Comparison of ENCODE assay signal across 35 mouse cellular contexts in the genomic region with DNA sequence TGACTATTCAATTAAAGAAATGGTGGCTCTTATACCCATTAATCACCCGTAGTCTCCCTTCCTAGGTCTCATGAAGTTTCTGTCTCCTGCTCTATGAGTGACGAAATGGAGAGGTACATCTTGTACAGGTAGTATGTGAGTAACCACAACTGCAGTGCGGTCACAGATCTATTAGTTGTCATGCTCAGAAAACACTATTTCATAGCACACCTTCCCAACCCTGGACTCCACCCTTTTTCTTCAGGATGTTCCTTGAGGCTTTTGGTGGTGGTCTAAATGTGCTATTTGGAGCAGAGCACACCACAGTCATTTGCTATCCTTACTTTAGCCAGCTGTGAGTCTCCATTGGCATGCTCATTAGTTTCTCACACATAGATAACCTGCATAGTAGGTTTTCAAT. TPM values are rescaled to one million over a fixed set of nuclear protein-coding genes. Genes with fewer than 3 reads are reported as not detected.
"Had no signal": no experiment of that assay in that cellular context is flagged by ENCODE, and none has a peak within 500 bp of the region (broad histone marks: within the 10 kb centered on the region; RNA-seq: fewer than 3 reads in every experiment).

No protein-coding gene starts in this region.

- H3K9me3 ChIP-seq: limb, embryonic 10.5 days; limb, embryonic 12.5 days; limb, embryonic 13.5 days; limb, embryonic 15.5 days; liver, embryonic 12.5 days; liver, embryonic 13.5 days; liver, embryonic 15.5 days; lung, embryonic 15.5 days; megakaryocyte, embryonic 14.5 days; midbrain, embryonic 10.5 days; midbrain, embryonic 12.5 days; midbrain, embryonic 13.5 days; midbrain, embryonic 15.5 days; neural tube, embryonic 12.5 days had no signal

- H3K4me2 ChIP-seq: limb, embryonic 12.5 days; limb, embryonic 13.5 days; limb, embryonic 15.5 days; liver, embryonic 11.5 days; liver, embryonic 12.5 days; liver, embryonic 13.5 days; liver, embryonic 15.5 days; lung, embryonic 14.5 days; lung, embryonic 15.5 days; midbrain, embryonic 12.5 days; midbrain, embryonic 13.5 days; midbrain, embryonic 15.5 days; neural tube, embryonic 12.5 days had no signal

- H3K36me3 ChIP-seq: limb, embryonic 10.5 days; limb, embryonic 12.5 days; limb, embryonic 13.5 days; limb, embryonic 15.5 days; liver, embryonic 12.5 days; liver, embryonic 13.5 days; liver, embryonic 15.5 days; lung, embryonic 15.5 days; midbrain, embryonic 10.5 days; midbrain, embryonic 12.5 days; midbrain, embryonic 13.5 days; midbrain, embryonic 15.5 days; neural tube, embryonic 12.5 days had no signal

- DNase-seq: left cerebral cortex, postnatal 4 days; liver; liver, embryonic 13.5 days; liver, postnatal 0 days; lung, adult 18-20 months; lung, adult 2 months; lung, embryonic 14.5 days; lung, postnatal 10 days; lung, postnatal 14 days; lung, postnatal 36 days; lung, postnatal 4 days; midbrain, embryonic 14.5 days had no signal

- H3K4me1 ChIP-seq: limb, embryonic 15.5 days; liver, embryonic 12.5 days; liver, embryonic 13.5 days; liver, embryonic 15.5 days; lung, embryonic 15.5 days; megakaryocyte, embryonic 14.5 days; midbrain, embryonic 10.5 days; midbrain, embryonic 12.5 days; midbrain, embryonic 13.5 days; midbrain, embryonic 15.5 days; neural tube, embryonic 12.5 days had no signal

- H3K27ac ChIP-seq: left cerebral cortex, adult 2 months; limb, embryonic 10.5 days; limb, embryonic 12.5 days; limb, embryonic 13.5 days; limb, embryonic 15.5 days; liver, embryonic 12.5 days; liver, embryonic 13.5 days; liver, embryonic 14.5 days; liver, embryonic 15.5 days; lung, embryonic 15.5 days; macrophage; midbrain, embryonic 10.5 days; midbrain, embryonic 12.5 days; midbrain, embryonic 13.5 days; midbrain, embryonic 15.5 days; neural tube, embryonic 12.5 days had no signal

- ATAC-seq: liver, embryonic 12.5 days; liver, postnatal 0 days; lung, postnatal 0 days; midbrain, embryonic 13.5 days; midbrain, embryonic 15.5 days had no signal

- H3K4me3 ChIP-seq: left cerebral cortex, adult 2 months; limb, embryonic 10.5 days; limb, embryonic 12.5 days; limb, embryonic 13.5 days; limb, embryonic 15.5 days; liver, embryonic 12.5 days; liver, embryonic 13.5 days; liver, embryonic 15.5 days; lung, embryonic 15.5 days; megakaryocyte, embryonic 14.5 days; midbrain, embryonic 10.5 days; midbrain, embryonic 12.5 days; midbrain, embryonic 13.5 days; midbrain, embryonic 15.5 days; myocyte; neural tube, embryonic 12.5 days had no signal

- H3K9ac ChIP-seq: limb, embryonic 12.5 days; limb, embryonic 13.5 days; limb, embryonic 15.5 days; liver, embryonic 12.5 days; liver, embryonic 13.5 days; liver, embryonic 14.5 days; liver, embryonic 15.5 days; liver, postnatal 0 days; lung, embryonic 14.5 days; lung, embryonic 15.5 days; midbrain, embryonic 12.5 days; midbrain, embryonic 13.5 days; midbrain, embryonic 15.5 days; neural tube, embryonic 12.5 days had no signal

- H3K27me3 ChIP-seq: limb, embryonic 12.5 days; limb, embryonic 13.5 days; limb, embryonic 15.5 days; liver, embryonic 12.5 days; liver, embryonic 13.5 days; liver, embryonic 15.5 days; lung, embryonic 15.5 days; midbrain, embryonic 12.5 days; midbrain, embryonic 13.5 days; midbrain, embryonic 15.5 days; neural tube, embryonic 12.5 days had no signal

RNA-seq across cellular contexts. Expression of a gene that starts 42.2 kb away (rescaled TPM):
- polyA plus RNA-seq: limb, embryonic 10.5 days; liver, adult 2 months; liver, embryonic 11.5 days; liver, embryonic 12.5 days; liver, embryonic 13.5 days; liver, embryonic 14.5 days; liver, embryonic 15.5 days; liver, embryonic 16.5 days; liver, postnatal 0 days; lung, embryonic 14.5 days; lung, postnatal 0 days; macrophage; midbrain, embryonic 10.5 days; midbrain, embryonic 12.5 days; midbrain, embryonic 13.5 days; midbrain, embryonic 14.5 days; midbrain, embryonic 15.5 days; midbrain, postnatal 0 days; myocyte; neural tube, embryonic 11.5 days; neural tube, embryonic 12.5 days had no signal

RNA-seq across cellular contexts. Expression of a gene that starts 48.7 kb away (rescaled TPM):
- polyA plus RNA-seq: limb, embryonic 10.5 days; lung, embryonic 14.5 days; midbrain, embryonic 14.5 days; midbrain, embryonic 15.5 days; myocyte had no signal
